Mouse (Mus musculus) lung, adult 2 months (tissue): Measurements from ENCODE around the gene Prm3. TPM values are rescaled to one million over a fixed set of nuclear protein-coding genes. Genes with fewer than 3 reads are reported as not detected.
"Not testable (repeated sequence)": the region's sequence is repeated elsewhere in the genome, so short reads cannot be mapped to it uniquely, and the experiment has no call there.

Experiments used
- DNase-seq: peaks from one replicate; pipeline ENCODE4 v3.0.0; 2022
- H3K4me1 ChIP-seq: fragments of 200-500 bp; 2 replicates; pipeline ENCODE4 v1.6.1; 2011; ENCODE audit warnings: low read length; ENCODE audit not compliant: control insufficient read depth, insufficient read depth
- H3K4me3 ChIP-seq: fragments of 200-500 bp; replicated peaks from 2 replicates; pipeline ENCODE3; 2011; ENCODE audit warnings: low read depth, mild to moderate bottlenecking, control low read depth, low read length; ENCODE audit errors: extremely low read depth
- CTCF ChIP-seq: fragments of 200-500 bp; IDR thresholded peaks from 2 replicates; pipeline ENCODE4 v1.5.1; 2011; ENCODE audit warnings: mild to moderate bottlenecking, low read length, control low read depth; ENCODE audit not compliant: insufficient read depth
- POLR2A ChIP-seq: fragments of 200-500 bp; IDR thresholded peaks from 2 replicates; pipeline ENCODE4 v1.6.1; 2011; ENCODE audit warnings: low read depth, mild to moderate bottlenecking, control low read depth, low read length, borderline replicate concordance; ENCODE audit errors: extremely low read depth
- WGBS: fragments of 180-500 bp; shearing (Covaris S2); methylation state at CpG from one replicate; pipeline ENCODE4 v1.1.7; 2018; 5-methylcytosine and 5-hydroxymethylcytosine counted together
- polyA plus RNA-seq: library from polyadenylated mRNA; depleted of rRNA; stranded (reverse); fragments of >200 nt; gene quantifications from 2 replicates; pipeline ENCODE4 v1.2.3, GENCODE M21; 2012

The Prm3 gene
- polyA plus RNA-seq, 1 experiment, result not detected

DNA sequence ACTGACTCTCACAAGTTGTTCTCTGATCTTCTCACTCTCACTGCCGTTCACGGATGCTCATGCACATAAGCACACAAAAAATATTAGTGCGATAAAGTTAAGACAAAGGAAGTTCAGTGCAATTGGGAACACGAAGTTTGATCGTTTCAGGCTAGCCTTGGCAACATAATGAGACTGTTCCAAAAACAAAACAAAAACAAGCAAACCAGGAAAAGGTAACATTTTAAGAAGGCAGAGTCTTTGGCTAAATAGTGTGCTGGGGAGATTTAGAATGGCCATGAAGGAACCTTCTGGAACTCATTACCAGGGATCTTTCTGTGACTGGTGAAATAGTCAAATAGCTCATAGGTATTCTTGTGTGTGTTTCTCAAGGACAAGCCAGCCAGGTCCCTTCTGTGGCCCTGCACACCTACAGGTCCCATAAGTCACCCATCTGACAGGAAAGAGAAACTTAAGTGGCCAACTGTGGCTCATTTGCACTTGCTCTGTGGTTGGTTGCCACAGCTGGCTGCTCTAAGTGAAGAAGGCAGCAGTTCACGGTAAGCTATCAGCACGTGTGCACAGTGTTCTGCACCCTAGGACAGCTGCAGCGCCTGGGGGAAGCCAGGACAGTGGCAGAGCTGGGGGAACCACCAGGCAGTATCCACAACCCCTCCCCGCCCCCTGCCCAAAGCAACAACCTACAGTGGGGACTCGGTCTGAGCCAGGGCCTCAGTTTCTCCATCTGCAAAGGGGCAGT is 15.2 kb upstream of the Prm3 start, which contains the start of gene Prm1:
Gene Prm1, minus strand, starts transcription at position 51 of the 739 bp plus-strand sequence.
- 82% methylated on average over 10 of the region's 10 CpGs for WGBS
- DNase-seq, result no peak
- no peaks in the 10 kb centered on the region for H3K4me1 ChIP-seq
- TF ChIP-seq POLR2A (no peak), CTCF (no peak)
- no peak within 1 kb of the TSS for H3K4me3 ChIP-seq

GRCm38 (mm10) chr16:10802420-10802819 is 11.7 kb upstream of the Prm3 start:
- not testable (repeated sequence) for H3K4me1 ChIP-seq, H3K4me3 ChIP-seq, DNase-seq
- 65% methylated on average over 3 of the region's 3 CpGs for WGBS

- DNase-seq, result no peak
- no peaks in the 10 kb centered on the region for H3K4me1 ChIP-seq
- WGBS, result 80% methylated on average over 6 of the region's 6 CpGs
- H3K4me3 ChIP-seq, result no peak within 1 kb of the TSS
- no peak for TF ChIP-seq POLR2A
- no peak for TF ChIP-seq CTCF
Observed at GRCm38 (mm10) chr16:10796034-10796433, 5.3 kb upstream of the Prm3 start, which contains the start of gene Prm2. Gene Prm2 (minus strand): TSS chr16:10796134.

GRCm38 (mm10) chr16:10788866-10789265 is 1.8 kb downstream of the Prm3 start:
- TF ChIP-seq POLR2A (no peak), CTCF (no peak)
- 80% methylated on average over 4 of the region's 4 CpGs for WGBS
- Histone ChIP-seq H3K4me3 (no peak overlapping the region), H3K4me1 (peaks cover 2% of the 10 kb centered on the region; the same call in 1 of the 2 replicates)
- DNase-seq, result no peak

DNA sequence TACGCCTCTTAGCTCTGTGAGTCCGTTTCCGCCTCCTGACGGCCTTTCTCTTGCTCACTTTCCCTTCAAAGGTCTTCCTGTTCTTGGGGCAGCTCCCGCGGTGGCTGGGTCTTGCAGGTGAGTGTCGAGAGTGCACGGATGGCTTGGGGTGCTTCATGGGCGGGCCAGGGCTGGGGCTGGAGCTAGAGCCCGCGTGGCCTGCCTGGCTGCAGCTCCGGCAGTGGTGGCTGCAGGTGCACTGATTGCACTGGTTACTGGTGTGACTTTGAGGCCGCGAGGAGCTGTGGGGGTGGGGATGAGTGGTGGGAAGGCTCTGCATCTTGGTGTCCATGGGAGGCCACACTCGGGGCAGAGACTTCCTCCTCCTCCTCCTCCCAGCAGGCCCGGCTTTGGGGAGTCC is 2.4 kb downstream of the Prm3 start, which contains the start of gene Tnp2:
Gene Tnp2, minus strand, starts transcription at position 390 of the 400 bp plus-strand sequence.
- H3K4me1 ChIP-seq, result peaks cover 2% of the 10 kb centered on the region; the same call in 1 of the 2 replicates
- H3K4me3 ChIP-seq, result no peak within 1 kb of the TSS
- no peak for DNase-seq
- 67% methylated on average over 16 of the region's 16 CpGs for WGBS
- no peak for TF ChIP-seq POLR2A
- no peak for TF ChIP-seq CTCF

DNA sequence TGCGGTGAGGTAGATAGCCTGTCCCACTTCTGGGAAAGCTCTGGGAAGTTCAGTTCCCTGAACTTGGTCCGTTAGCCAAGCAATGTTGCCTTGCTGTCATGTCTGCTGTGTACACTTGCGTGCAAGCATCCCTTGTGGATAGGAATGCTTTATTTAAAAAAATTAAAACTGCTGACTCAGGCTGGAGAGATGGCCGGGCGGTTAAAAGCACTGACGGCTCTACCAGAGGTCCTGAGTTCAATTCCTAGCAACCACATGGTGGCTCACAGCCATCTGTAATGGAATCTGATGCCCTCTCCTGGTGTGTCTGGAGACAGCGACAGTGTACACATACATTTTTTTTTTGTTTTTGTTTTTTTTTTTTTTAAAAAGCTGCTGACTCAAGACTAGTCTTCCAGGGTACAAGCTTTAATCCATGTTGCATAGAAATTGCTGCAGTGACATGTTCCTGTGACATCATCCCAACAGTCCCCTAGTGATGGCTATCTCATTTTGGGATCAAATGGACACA is 3.1 kb downstream of the Prm3 start:
- WGBS, result 70% methylated on average over 7 of the region's 7 CpGs
- TF ChIP-seq CTCF (no peak), POLR2A (no peak)
- peaks cover 2% of the 10 kb centered on the region for H3K4me1 ChIP-seq
- no peak for DNase-seq
- no peak overlapping the region for H3K4me3 ChIP-seq

DNA sequence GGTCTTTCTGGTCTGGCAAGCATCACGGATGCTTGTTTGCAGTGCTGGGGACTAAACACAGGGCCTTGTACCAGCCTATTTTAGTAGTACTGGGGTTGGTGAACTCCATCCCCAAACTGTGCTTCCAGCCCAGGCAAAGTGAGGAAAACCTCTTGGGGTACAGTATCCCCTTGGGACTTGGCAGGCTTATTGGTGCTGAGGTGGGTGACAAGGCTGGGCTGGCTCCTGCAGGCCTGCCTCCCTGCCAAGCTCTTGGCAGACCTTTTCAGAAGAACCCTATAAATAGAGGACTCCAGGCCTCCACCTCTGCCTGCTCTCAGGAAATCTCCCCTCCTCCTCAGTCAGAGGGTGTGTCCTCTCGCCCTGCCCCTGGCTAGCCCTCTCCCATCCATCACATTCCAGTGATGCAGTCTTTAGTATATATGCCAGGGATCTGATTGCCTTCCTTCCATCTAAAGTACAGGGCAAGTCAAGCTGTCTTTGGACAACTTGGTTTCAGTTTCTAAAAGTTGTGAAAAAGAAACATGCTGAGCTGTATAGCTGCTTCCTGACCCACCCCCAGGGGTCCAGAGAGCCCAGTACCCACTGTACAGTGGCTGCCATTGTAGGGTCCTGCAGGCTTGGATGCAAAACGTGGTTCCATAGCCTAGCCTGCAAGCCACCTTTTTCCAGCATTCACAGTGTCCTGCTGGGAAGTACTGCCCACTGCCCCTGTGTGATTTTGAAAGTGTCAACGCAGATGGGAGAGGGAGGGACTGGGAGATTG is 3.7 kb downstream of the Prm3 start:
- TF ChIP-seq POLR2A (no peak), CTCF (no peak)
- no peak for DNase-seq
- 40% methylated on average over 4 of the region's 4 CpGs for WGBS
- Histone ChIP-seq H3K4me3 (no peak overlapping the region), H3K4me1 (peaks cover 2% of the 10 kb centered on the region)

- TF ChIP-seq CTCF (peak; percentile 91), POLR2A (peak; percentile 13; the same call in 1 of the 2 replicates)
- DNase-seq, result peak; percentile 69
- Histone ChIP-seq H3K4me3 (peak overlapping the region; percentile 96), H3K4me1 (peaks cover 2% of the 10 kb centered on the region)
- WGBS, result under 1% methylated on average over 9 of the region's 9 CpGs
Observed at GRCm38 (mm10) chr16:10786288-10786687, 4.4 kb downstream of the Prm3 start.

DNA sequence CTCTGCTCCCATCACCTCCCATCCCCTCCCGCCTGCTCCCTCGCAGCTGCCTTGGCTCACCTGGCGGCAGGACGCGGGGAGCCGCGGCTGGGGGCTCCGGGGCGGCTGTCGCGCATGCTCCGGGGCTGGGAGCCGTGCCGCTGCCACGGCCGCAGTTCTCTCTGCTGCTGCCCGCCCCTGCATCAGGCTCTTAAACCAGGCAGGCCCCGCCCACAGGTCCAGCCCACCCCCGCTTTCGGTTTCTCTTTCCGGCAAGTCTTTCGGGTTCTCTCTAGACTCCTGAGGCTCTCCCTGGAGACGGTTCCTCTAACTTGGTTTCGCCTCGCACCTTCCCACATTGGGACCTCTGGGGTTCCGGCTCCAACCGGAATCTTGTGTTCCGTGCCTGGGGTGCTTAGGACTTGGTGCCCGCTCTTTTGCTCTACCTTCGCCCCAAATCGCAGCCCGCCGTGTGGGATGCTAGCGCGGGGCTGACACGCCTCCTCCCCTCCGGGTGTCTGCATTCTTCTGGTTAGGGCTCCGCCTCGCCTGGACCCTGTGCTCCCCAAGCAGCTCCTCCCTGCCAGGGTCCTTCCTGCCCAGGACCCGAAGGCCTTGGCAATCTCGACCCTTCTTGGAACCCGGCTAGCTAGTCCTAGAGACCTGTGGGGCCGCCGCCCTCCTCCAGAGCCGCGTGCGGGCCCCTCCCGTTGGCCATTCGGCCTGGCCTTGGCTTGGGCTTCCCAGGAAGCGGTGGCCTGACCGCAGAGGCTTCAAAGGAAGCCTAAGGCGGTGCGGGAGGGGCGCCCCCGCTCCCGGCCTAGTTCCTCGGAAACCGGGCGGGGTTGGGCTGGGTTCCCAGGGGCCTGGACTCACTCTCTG is 5.1 kb downstream of the Prm3 start, which contains the start of gene Socs1:
Gene Socs1, minus strand, starts transcription at position 166 of the 861 bp plus-strand sequence.
- H3K4me1 ChIP-seq, result peaks cover 2% of the 10 kb centered on the region
- TF ChIP-seq CTCF (no peak), POLR2A (peak; percentile 86)
- DNase-seq, result peak; percentile 85
- under 1% methylated on average over 59 of the region's 59 CpGs for WGBS
- H3K4me3 ChIP-seq, result peak within 1 kb of the TSS; percentile 96
